Mouse (Mus musculus): ENCODE data around the gene Cox16.
"Not testable (repeated sequence)": the region's sequence is repeated elsewhere in the genome, so short reads cannot be mapped to it uniquely, and the experiment has no call there.

The Cox16 gene

GRCm38 (mm10) chr12:81484727-81485191 is at the start of gene Cox16:
TSS of gene Cox16 (minus strand) at chr12:81485127.
- peak; percentile 83 for DNase-seq (ENCODE audit: low spot score)

- DNase-seq (ENCODE audit: low spot score), result no peak
These were observed 48.1 kb upstream of the Cox16 start for GRCm38 (mm10) chr12:81533029-81533419.

DNA sequence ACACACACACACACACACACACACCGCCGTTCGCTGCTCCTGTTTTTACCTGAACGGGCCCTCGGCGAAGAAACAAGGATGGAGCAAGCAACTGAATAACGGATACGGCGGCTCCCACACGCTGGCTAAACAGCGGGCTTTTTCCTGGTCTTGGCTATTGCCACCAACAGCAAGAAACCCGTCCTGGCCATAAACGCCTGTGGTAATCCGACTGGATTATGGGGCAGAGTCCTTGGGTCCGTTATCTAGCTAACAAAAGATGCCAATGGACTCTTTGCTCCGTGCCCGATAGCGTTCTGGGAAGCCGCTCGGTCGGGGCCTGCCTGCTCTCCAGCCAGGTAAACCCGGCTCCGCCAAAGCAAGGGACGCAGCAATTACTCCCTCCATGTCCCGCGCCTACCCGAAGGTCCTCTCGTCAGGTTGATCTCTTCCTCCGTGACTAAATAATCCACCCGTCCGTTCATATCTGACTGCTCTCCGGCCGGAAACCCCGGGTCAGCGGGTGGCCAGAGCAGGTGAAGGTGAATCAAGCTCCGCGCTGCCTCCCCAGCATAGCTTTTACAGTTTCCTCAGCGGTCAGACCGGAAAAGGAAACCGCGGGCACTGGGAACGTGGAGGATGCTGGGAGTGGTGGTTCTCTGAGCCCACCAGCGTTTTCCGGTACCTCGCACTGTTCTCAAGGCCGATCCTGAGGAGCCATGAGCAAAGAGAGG is 47.5 kb upstream of the Cox16 start, which contains the start of the genes Gm20498 and Synj2bp:
Gm20498 (minus strand) TSS at position 590 of the 713 bp plus-strand sequence.
Synj2bp (minus strand) TSS at position 596 of the 713 bp plus-strand sequence.
- DNase-seq (ENCODE audit: low spot score), result peak; percentile 77

DNA sequence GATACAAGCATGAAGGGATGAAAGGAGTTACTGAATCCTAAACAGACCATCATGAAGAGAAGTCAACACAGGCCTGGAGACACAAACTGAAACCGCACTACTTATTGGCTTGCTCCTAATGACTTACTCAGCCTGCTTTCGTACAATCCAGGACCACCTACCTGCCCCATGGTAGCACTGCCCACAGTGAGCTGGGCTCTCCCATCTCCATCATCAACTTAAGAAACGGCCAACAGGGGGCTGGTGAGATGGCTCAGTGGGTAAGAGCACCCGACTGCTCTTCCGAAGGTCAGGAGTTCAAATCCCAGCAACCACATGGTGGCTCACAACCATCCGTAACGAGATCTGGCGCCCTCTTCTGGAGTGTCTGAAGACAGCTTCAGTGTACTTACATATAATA is 45.7 kb upstream of the Cox16 start:
- not testable (repeated sequence) for DNase-seq (ENCODE audit: low spot score)

DNA sequence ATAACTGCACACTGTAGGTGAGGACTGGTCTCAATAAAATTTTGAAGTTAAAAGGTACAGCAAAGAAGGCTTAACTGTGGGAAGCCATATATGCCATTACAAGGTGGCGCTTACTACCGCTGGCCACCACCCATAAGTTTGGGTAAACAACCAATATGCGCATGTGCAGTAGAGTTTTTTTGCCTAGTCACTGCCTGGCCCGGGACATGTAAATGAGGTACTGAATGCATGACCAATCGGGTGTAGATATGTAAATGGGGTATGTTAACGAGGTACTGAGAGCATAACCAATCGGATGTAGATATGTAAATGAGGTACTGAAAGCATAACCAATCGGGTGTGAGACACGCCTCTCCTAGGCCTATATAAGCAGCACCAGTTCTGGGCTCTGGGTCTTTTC is 12.0 kb upstream of the Cox16 start:
- not testable (repeated sequence) for DNase-seq (ENCODE audit: low spot score)

- DNase-seq (ENCODE audit: low spot score), result no peak
These were observed 5.6 kb upstream of the Cox16 start for GRCm38 (mm10) chr12:81490491-81490890.

DNA sequence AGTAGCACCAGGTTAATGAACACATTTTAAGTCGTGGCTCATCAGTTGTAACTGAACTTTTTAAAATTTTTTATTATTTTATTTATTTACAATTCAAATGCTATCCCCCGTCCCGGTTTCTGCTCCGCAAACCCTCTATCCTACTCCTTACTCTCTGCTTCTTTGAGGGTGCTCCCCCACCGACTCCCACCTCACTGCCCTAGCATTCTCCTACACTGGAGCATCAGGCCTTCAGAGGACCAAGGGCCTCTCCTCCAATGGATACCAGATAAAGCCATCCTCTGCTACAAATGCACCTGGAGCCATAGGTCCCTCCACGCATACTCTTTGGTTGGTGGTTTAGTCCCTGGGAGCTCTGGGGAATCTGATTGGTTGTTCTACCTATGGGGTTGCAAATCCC is 384 bp upstream of the Cox16 start:
- no peak for DNase-seq (ENCODE audit: low spot score)

DNA sequence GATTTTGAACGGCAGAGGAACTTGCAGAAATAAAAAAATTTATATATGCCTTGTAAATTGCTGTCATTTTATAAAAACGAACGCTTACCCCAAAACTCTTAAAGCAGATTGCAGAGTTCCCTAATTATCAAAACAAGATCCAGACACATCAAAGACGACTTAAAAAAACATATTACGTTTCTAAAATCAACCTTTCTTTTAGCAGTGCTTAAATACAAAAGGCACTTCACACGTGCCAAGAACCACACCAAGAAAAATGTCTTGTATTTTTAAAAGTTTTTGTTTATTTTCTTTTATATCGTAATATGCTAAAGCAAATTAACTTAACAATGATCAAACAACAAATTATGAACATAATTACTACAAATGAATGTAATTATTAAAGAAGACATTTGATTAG is 715 bp downstream of the Cox16 start:
- DNase-seq (ENCODE audit: low spot score), result no peak

DNA sequence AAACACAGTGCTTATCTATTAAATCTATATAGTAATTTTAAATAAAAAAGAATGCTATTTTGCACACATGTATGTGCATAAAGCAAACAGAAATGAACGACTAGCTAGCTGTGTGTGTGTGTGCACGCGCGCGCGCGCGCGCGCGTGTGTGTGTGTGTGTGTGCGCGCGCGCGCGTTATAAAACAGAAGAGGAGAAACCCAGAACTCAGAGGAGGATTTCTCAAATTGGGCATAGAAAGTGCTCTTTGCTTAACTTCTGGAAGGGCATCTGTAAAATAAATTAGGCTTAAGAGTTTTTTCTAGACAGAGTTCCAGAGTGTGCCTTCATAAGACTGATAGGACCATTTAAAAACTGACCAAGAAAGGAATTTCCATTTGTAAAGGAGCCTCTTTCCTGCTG is 1.3 kb downstream of the Cox16 start:
- DNase-seq (ENCODE audit: low spot score), result no peak

DNA sequence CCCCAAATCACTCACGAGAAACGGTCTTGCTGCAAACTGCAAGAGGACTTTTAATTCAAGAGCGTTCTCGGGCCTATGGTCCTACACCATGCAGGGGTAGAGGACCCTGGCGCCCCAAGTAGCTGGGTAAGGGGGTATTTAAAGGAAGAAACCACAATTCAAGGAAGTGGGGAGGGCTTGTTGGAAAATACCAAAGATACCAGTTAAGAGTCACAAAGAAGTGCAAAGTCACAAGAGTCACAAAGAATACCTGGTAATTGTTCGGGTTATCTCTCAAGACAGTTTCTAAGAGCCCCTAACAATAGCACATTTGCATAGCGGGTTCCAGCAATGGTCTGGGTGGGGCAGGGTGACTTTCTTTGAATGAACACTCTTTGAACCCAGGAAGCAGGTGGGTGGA is 25.9 kb downstream of the Cox16 start:
- DNase-seq (ENCODE audit: low spot score), result not testable (repeated sequence)

DNA sequence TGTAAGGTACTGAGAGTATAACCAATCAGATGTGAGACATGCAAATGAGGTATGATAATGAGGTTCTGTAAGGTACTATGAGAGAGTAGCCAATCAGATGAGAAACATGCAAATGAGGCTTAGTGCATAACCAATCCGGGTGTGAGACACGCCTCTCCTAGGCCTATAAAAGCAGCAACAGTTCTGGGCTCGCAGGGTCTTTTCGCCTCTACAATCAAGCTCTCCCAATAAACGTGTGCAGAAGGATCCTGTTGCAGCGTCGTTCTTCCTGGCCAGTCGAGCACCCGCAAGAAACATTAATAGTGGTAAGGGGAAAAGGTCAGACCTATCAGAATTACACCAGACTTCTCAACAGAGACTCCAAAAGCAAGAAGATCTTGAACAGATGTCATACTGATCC is 45.9 kb downstream of the Cox16 start:
- not testable (repeated sequence) for DNase-seq (ENCODE audit: low spot score)

DNA sequence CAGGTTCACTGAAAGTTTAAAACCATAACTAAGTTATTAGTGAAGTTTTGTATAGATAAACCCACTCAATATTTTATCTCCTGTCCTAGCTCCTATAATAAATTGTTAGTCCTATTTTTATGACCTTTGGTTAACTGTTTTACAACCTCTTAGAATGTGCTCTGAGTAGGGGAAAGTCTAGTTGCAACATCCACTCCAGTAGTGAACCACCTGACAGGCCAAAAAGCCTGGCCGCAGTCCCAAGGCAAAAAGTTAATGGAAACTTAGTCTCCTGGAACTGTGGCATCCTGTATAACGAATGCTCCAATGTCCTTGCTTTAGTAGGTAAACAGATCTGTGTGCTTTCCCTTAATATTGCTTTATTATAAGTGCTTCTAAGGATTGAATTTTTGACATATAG is 50.1 kb downstream of the Cox16 start:
- not testable (repeated sequence) for DNase-seq (ENCODE audit: low spot score)

GRCm38 (mm10) chr12:81421846-81422245 is 63.1 kb downstream of the Cox16 start, which contains the start of gene Adam4:
TSS of gene Adam4 (minus strand) at chr12:81421946.
- no peak for DNase-seq (ENCODE audit: low spot score)

- DNase-seq (ENCODE audit: low spot score), result no peak
These were observed 71.7 kb downstream of the Cox16 start for GRCm38 (mm10) chr12:81413211-81413610.

GRCm38 (mm10) chr12:81408966-81409365 is 76.0 kb downstream of the Cox16 start:
- DNase-seq (ENCODE audit: low spot score), result no peak

DNA sequence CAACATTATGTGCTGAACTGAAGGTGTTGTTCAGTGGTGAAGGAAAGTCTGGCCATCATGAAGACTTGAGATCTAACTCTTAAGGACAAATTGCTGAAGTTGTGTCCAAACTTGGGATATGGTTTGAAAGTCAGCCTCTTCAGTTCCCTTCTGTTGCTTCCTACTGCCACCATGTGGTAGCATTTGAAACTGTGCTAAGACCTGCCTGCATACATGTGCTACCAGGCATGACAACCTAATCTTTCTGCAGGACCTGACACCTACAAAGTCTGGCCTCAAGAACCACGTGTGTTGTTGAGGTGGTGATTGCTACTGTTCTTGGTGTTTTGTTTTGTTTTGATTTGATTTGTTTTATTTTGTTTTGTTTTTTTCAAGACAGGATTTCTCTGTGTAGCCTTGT is 82.7 kb downstream of the Cox16 start:
- DNase-seq (ENCODE audit: low spot score), result peak; percentile 24

GRCm38 (mm10) chr12:81379364-81379763 is 105.6 kb downstream of the Cox16 start, which contains the start of gene Gm4787:
TSS of gene Gm4787 (minus strand) at chr12:81379464.
- not testable (repeated sequence) for DNase-seq (ENCODE audit: low spot score)

GRCm38 (mm10) chr12:81333841-81334240 is 151.1 kb downstream of the Cox16 start:
- DNase-seq (ENCODE audit: low spot score), result no peak

- DNase-seq (ENCODE audit: low spot score), result peak; percentile 6
These were observed 152.0 kb downstream of the Cox16 start, which contains the start of gene Slc8a3 for GRCm38 (mm10) chr12:81332875-81333421. TSS of gene Slc8a3 (minus strand) at chr12:81333180.

DNA sequence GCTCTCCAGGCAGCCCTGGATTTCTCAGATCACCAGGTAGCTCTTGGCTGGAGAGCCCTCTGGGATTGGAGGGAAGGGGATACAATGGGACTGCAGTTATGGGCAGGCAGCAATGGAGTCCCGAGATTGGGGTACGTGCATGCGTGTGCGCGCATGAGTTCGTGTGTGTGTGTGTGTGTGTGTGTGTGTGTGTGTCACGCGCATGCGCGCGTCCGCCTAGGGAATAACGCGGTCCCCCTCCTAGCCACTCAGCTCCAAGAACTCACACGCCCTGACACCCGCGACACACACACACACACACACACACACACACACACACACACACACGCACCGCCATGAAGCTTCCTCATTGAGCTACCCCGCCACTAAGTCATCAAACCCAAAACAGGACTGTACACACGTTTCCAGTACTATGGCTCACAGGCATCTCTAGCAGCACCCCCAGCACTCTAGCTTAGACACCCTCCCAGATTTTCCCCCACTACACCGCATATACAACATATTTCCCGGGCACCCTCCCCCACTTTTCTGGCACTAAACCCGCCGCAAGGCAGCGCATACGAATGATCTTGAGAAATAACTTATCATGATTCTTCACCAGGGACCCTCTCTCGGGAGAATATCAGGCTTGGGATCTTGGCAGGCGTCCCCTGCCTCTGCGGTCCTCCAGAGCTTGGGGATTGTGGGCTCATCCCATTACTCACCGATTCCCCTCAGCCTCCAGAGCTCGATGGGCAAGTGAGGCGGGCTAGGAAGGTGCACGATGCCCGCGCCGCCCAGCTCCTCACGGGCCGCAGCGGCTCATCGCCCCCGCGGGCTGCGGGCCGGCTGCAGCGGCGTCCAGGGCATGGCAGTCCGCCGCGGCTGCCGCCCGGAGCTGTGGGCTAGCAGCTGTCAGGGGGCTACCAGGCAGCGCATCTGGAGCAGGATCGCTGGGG is 152.7 kb downstream of the Cox16 start:
- peak; percentile 29 for DNase-seq (ENCODE audit: low spot score)

- DNase-seq (ENCODE audit: low spot score), result no peak
These were observed 153.8 kb downstream of the Cox16 start for GRCm38 (mm10) chr12:81331046-81331638.

DNA sequence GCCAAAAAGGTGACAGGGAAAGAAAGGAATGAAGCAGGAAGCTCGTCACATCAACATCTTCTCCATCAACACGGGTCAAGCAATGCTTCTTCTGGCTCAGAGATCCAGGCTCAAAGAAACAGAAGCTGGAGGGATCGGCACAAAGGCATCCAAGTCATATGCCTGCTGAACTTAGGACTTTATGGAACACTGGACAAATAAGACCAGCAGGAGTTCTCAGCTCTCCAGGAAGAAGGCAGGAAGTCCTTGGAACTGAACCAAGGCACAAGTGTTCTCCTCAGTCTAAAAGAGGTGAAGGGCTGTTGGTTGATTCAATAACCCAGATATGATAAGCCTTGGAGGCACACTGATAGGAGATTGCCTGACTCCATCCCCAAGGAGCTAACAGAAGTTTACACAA is 159.9 kb downstream of the Cox16 start:
- no peak for DNase-seq (ENCODE audit: low spot score)

Data from ovary, postnatal 36 days (tissue).